Mouse (Mus musculus) heart, adult 2 months (tissue): Measurements from ENCODE around the gene Rasgrp4. TPM values are rescaled to one million over a fixed set of nuclear protein-coding genes. Genes with fewer than 3 reads are reported as not detected.

ENCODE experiments used
- DNase-seq, 2 experiments: peaks; one replicate each; pipeline ENCODE4 v3.0.0; 2021
- H3K27ac ChIP-seq: fragments of 200-600 bp; 2 replicates; pipeline ENCODE4 v1.8.1; 2022
- H3K27me3 ChIP-seq: fragments of 200-500 bp; 2 replicates; pipeline ENCODE4 v1.6.1; 2012; ENCODE audit warnings: mild to moderate bottlenecking, low read length, inconsistent platforms, mixed read lengths; ENCODE audit not compliant: control insufficient read depth, insufficient read depth
- H3K36me3 ChIP-seq: fragments of 200-500 bp; 2 replicates; pipeline ENCODE4 v1.6.1; 2012; ENCODE audit warnings: low read length, inconsistent platforms; ENCODE audit not compliant: control insufficient read depth, insufficient read depth
- H3K4me1 ChIP-seq: fragments of 200-500 bp; 2 replicates; pipeline ENCODE4 v1.6.1; 2011; ENCODE audit warnings: low read length; ENCODE audit not compliant: control insufficient read depth, insufficient read depth
- H3K4me3 ChIP-seq: fragments of 200-600 bp; 2 replicates; pipeline ENCODE4 v1.8.1; 2022
- H3K79me2 ChIP-seq: fragments of 200-500 bp; replicated peaks from 2 replicates; pipeline ENCODE4 v1.6.1; 2012; ENCODE audit warnings: mild to moderate bottlenecking, inconsistent platforms, low read length, moderate library complexity, mixed read lengths; ENCODE audit not compliant: control insufficient read depth, insufficient read depth
- H3K9ac ChIP-seq: fragments of 200-500 bp; 2 replicates; pipeline ENCODE4 v1.6.1; 2012; ENCODE audit warnings: low read depth, mild to moderate bottlenecking, control low read depth, inconsistent platforms, low read length, mixed read lengths
- CTCF ChIP-seq: fragments of 200-600 bp; IDR thresholded peaks from 2 replicates; pipeline ENCODE4 v1.8.1; 2022; ENCODE audit warnings: antibody characterized with exemption, mild to moderate bottlenecking, moderate library complexity
- EP300 ChIP-seq: fragments of 200-500 bp; IDR thresholded peaks from 2 replicates; pipeline ENCODE4 v1.6.1; 2011; ENCODE audit warnings: low read depth, low read length, control low read depth; ENCODE audit not compliant: insufficient read depth
- POLR2A ChIP-seq: fragments of 200-500 bp; IDR thresholded peaks from 2 replicates; pipeline ENCODE4 v1.6.1; 2011; ENCODE audit warnings: mild to moderate bottlenecking, low read depth, low read length, control low read depth; ENCODE audit not compliant: insufficient read depth
- WGBS: fragments of 180-500 bp; shearing (Covaris S2); methylation state at CpG from one replicate; pipeline ENCODE4 v1.1.7; 2018; 5-methylcytosine and 5-hydroxymethylcytosine counted together
- intact Hi-C: fragments of 180-260 bp; cut with DNase I; formaldehyde crosslinking; loops from one replicate; pipeline ENCODE4 v1.15.1; 2025
- polyA plus RNA-seq: library from polyadenylated mRNA; depleted of rRNA; stranded (reverse); fragments of >200 nt; gene quantifications from 2 replicates; pipeline ENCODE4 v1.2.3, GENCODE M21; 2012
- total RNA-seq, 2 experiments: library from RNA; stranded (reverse); gene quantifications; 2 replicates each; pipeline ENCODE4 v1.2.3; 2021

The Rasgrp4 gene
- total and polyA plus RNA-seq, 3 experiments, result 1.4 to 3.6 (median 1.4) TPM

DNA sequence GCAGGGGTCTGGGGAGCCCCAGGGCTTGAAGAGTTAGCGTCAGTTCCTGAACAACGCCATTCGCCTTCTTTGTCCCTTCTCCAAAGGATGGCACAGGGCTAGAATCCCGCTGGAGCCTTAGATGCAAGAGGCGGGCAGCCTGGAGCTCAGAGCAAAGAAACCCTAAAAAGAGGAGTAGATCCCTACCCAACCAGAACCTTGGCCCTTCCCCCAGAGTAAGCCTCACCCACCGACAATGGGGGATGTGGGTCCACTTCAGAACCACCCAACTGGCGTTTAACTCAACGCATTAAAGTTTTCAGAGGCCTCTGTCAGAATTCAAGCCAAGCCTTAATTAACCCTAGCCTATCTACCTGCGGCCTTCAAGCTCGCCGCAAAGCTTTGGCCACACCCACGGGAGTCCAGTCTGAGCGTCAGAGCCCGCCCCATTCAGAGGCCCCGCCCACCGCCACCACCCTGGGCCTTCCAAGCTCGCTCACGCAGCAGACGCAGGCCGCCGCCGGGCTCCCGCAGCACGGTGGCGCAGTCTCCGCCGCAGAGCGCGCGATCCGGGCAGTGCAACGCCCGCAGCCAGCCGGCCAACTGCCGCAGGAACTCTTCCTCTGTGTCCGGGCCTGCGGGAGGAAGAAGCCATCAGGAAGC, 20.7 kb downstream of the Rasgrp4 start:
- peak; percentile 47 for TF ChIP-seq CTCF
- TF ChIP-seq POLR2A, result peak; percentile 65
- no peak for TF ChIP-seq EP300
- Histone ChIP-seq H3K27ac (peak overlapping the region; percentile 94), H3K27me3 (peaks cover 1% of the 10 kb centered on the region; the same call in 1 of the 2 replicates), H3K9ac (peak overlapping the region; percentile 81), H3K36me3 (no peaks in the 10 kb centered on the region), H3K4me1 (peaks cover 2% of the 10 kb centered on the region; the same call in 1 of the 2 replicates), H3K4me3 (peak overlapping the region; percentile 97), H3K79me2 (no peaks in the 10 kb centered on the region)
- DNase-seq, result peak; percentile 91 to 92
- 9% methylated on average over 37 of the region's 37 CpGs for WGBS
- intact Hi-C loops, result no loop called here

DNA sequence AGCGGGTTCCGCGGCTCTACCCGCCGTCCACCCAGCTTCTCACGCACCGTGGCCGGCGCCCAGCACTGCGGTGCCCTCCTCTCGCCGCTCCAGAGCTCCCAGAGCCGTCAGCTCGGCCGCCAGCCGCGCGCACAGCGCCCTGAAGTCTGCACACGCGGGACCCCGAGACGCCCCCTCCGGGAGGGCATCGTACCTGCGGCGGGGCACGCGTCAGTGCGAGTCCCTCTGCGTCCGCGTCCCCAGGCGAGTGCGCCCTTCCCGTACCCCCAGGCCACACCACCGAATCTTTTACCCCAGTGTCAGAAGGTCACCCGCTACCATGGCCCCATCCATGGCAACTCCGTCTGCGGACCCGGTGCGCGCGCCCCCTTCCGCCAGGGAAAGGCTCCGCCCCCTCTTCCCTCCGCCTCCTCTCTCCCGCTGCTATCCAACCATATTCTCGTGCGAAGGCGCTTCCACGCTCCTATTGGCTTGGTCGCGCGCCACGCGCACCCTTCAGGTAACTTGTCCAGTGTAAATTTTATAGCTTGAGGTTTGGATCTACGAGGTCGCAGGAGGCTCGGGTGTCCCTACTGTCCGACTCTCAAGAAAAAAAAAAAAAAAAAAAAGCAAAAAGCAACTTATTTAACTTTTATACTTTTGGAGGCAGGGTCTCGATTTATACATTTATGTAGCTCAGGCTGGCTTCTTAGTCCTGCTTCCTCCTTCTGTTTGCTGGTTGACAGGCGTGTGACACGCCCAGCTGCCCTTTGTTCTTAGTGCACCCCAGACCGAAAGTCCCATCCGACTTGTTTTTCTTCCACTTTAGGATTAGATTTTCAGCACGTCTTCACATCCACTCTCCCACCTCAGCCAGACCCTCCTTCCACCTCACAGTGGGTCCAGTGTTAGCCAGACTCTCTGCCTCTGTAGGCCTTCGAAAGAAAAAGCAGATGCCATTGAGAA, 21.5 kb downstream of the Rasgrp4 start, which contains the start of gene Fam98c:
Fam98c (minus strand) TSS at position 397 of the 945 bp plus-strand sequence.
- Histone ChIP-seq H3K4me3 (peak within 1 kb of the TSS; percentile 97), H3K9ac (peak within 1 kb of the TSS; percentile 81), H3K27ac (peak within 1 kb of the TSS; percentile 94), H3K36me3 (no peaks in the 10 kb centered on the region), H3K79me2 (no peaks in the 10 kb centered on the region), H3K4me1 (peaks cover 2% of the 10 kb centered on the region; the same call in 1 of the 2 replicates), H3K27me3 (peaks cover 1% of the 10 kb centered on the region; the same call in 1 of the 2 replicates)
- peak; percentile 50 for TF ChIP-seq CTCF
- TF ChIP-seq EP300, result no peak
- peak; percentile 30; the same call in 1 of the 2 replicates for TF ChIP-seq POLR2A
- DNase-seq, result peak; percentile 88
- 2% methylated on average over 68 of the region's 68 CpGs for WGBS
- intact Hi-C loops, result loop anchor here (2.0 kb wide), 1 partner anchor 15 kb away; the partner anchor contains the start of genes Ggn and Spred3

DNA sequence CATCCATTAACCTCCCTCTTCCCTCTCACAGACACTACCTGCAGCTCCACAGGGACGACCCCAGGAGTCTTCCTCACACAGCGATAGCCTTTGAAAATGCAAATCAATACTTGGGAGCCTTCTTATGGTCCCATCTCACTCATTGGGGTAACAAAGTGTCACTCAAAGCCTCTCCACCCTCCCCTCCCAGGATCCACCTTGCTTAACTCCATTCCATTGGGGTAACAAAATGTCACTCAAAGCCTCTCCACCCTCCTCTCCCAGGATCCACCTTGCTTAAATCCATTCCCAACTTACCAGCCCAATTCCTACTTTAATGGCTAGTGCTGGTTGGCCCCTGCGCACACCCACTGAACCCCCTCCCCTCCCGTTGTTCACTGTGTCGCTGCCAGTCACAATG, 23.6 kb downstream of the Rasgrp4 start:
- no peaks in the 10 kb centered on the region for H3K36me3 ChIP-seq
- 7% methylated on average over 5 of the region's 5 CpGs for WGBS
- no peak overlapping the region for H3K9ac ChIP-seq
- peaks cover 1% of the 10 kb centered on the region; the same call in 1 of the 2 replicates for H3K27me3 ChIP-seq
- no peak overlapping the region for H3K27ac ChIP-seq
- H3K4me3 ChIP-seq, result no peak overlapping the region
- no peaks in the 10 kb centered on the region for H3K79me2 ChIP-seq
- DNase-seq, result no peak
- peaks cover 2% of the 10 kb centered on the region; the same call in 1 of the 2 replicates for H3K4me1 ChIP-seq
- intact Hi-C loops, result no loop called here
- TF ChIP-seq CTCF (no peak), EP300 (no peak), POLR2A (no peak)

DNA sequence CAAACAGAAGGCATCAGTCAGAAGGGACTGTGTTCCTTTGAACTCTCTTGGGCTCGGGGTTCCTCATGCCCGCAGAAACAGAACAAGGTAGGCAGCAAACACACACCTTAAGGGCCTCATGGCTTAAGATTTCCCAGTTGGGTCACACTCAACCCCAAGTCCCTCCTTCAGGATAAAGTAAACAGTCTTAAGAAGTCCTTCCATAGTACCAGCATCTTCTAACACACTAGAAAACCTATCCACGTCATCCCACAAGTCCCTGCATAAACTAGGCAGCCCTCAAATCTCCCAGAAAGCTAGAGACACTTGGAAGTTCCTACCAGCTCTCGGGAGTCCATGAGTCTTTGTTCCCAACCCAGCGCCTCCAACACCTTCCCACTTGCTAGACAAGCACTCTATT, 27.6 kb downstream of the Rasgrp4 start:
- no peak for DNase-seq
- Histone ChIP-seq H3K36me3 (no peaks in the 10 kb centered on the region), H3K9ac (no peak overlapping the region), H3K4me1 (no peaks in the 10 kb centered on the region), H3K27me3 (peaks cover 1% of the 10 kb centered on the region; the same call in 1 of the 2 replicates), H3K4me3 (no peak overlapping the region), H3K27ac (no peak overlapping the region), H3K79me2 (no peaks in the 10 kb centered on the region)
- TF ChIP-seq EP300 (no peak), CTCF (no peak), POLR2A (no peak)
- WGBS, result 82% methylated on average over 5 of the region's 5 CpGs
- intact Hi-C loops, result no loop called here

DNA sequence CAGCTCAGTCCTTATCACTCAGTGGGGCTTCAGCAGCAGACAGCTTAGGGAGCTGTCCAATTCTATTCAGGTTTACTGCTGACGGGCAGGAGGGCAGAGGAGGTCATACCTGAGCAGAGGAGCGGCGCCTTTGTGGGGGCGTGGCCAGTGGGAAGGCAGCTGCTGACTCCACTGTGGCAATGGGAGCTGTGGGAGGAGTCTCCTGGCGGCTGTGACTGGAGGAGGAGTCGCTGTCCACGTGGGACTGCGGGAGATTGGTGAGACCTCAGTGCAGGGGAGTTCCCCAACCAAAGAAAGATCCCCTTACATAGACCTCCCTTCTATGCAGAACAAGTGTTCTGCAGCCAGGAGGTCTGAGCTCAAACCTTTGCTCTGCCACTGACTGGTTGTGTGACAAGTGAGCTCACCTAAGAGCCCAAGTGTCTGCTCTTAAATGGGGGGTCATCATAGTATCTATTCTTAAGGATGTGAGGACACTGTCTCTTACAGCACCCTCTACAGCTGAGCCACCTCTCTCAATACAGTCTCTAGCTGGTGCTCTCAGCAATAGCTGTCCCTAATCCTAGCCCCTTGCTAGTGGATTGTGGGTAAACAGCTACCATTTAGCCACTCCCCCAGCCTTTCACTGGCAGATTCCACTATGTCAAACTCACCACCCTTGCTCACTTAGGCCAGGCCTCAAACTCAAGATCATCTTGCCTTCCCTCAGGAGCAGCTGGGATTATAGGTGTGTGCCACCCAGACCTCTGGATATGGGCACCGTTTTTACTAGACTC, 28.3 kb downstream of the Rasgrp4 start:
- peaks cover 1% of the 10 kb centered on the region; the same call in 1 of the 2 replicates for H3K27me3 ChIP-seq
- DNase-seq, result peak in 1 of 2 experiments; percentile 40
- H3K9ac ChIP-seq, result no peak overlapping the region
- 32% methylated on average over 9 of the region's 9 CpGs for WGBS
- no peaks in the 10 kb centered on the region for H3K4me1 ChIP-seq
- H3K27ac ChIP-seq, result no peak overlapping the region
- no peaks in the 10 kb centered on the region for H3K36me3 ChIP-seq
- TF ChIP-seq EP300, result no peak
- no peak for TF ChIP-seq POLR2A
- no peak for TF ChIP-seq CTCF
- no peaks in the 10 kb centered on the region for H3K79me2 ChIP-seq
- intact Hi-C loops, result no loop called here
- no peak overlapping the region for H3K4me3 ChIP-seq
